13 mouse cellular contexts compared by ENCODE assay signal in genomic region chr5:117523010-117523409, GRCm38 (mm10).
DNase-seq lines count a peak whose midpoint lies in the region; TF ChIP-seq lines count a peak whose summit lies in the region.
"Had no signal": no experiment of that assay in that cellular context is flagged by ENCODE, and none has a peak within 500 bp of the region (broad histone marks: within the 10 kb centered on the region; RNA-seq: fewer than 3 reads in every experiment).

No protein-coding gene starts in this region.

- peak; percentile 45 to 60 for DNase-seq in layer of hippocampus, adult 18-20 months (ENCODE audit: low spot score in 2 of 2)
- DNase-seq in layer of hippocampus, postnatal 10 days (ENCODE audit: low spot score in 2 of 2): no peak
- peak; percentile 77 for DNase-seq in brain, embryonic 14.5 days (ENCODE audit: low read depth)
- peak; percentile 68 to 82 for DNase-seq in cerebellum, adult 18-20 months
- DNase-seq in cerebellum, postnatal 36 days: peak; percentile 66 to 72
- no peak for DNase-seq in gastrocnemius, postnatal 4 days (ENCODE audit: low spot score in 2 of 2)
- DNase-seq in embryo, embryonic 10 days (ENCODE audit: low spot score): no peak
- DNase-seq: adrenal gland, adult 2 months; gastrocnemius, adult 2 months; heart, adult 18-20 months; liver, postnatal 0 days; right cerebral cortex, postnatal 25 days; thymus, postnatal 14 days had no signal

- no peak for TF ChIP-seq POLR2A in brain, embryonic 14.5 days (IDR thresholded peaks at IDR 0.05; ENCODE audit: borderline replicate concordance, extremely low read depth, insufficient read depth, insufficient read length, poor library complexity, severe bottlenecking)

- no peak for TF ChIP-seq CTCF in brain, embryonic 14.5 days (IDR thresholded peaks at IDR 0.05; ENCODE audit: borderline replicate concordance, extremely low read depth, insufficient read depth, insufficient read length)

Comparison
In these comparisons a context has a peak if more than half of its experiments do, and no peak if none do; other contexts are left out.
1. DNase-seq: peak in layer of hippocampus, adult 18-20 months (2 of 2), brain, embryonic 14.5 days (single experiment), cerebellum, adult 18-20 months (2 of 2) and cerebellum, postnatal 36 days (2 of 2); none in layer of hippocampus, postnatal 10 days (0 of 2), gastrocnemius, postnatal 4 days (0 of 2) and embryo, embryonic 10 days (single experiment).